Mouse (Mus musculus) kidney, adult 2 months (tissue): ENCODE results near the gene Gnpat.

Experiments
- CTCF ChIP-seq: fragments of 200-500 bp; conservative IDR thresholded peaks from 2 replicates; pipeline ENCODE4 v1.5.1; 2011; ENCODE audit warnings: low read depth, mild to moderate bottlenecking, control low read depth, low read length, moderate library complexity, mixed read lengths; ENCODE audit not compliant: insufficient read depth, insufficient read length
- POLR2A ChIP-seq: fragments of 200-500 bp; IDR thresholded peaks from one replicate; pipeline ENCODE4 v1.6.1; 2011; ENCODE audit warnings: low read depth, low read length, control low read depth

DNA sequence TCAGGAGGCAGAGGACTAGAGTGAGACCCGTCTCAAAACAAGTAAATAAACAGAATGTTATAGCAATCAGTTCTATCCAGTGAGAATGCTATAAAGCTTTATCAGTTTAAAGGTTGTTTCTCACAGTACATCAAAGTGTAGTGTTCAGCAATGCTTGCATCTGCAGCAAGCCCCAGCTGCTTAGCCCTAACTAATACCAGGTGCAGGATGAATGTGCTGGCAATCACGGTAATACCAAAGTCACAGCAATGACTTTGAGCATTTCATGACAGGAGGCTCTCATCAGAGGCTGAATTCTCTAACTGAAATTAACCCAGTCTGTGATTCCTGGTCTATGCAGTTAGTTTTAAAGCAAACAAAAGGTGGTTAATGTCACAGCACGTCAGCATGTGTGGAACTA, 29.8 kb downstream of the Gnpat start:
- TF ChIP-seq POLR2A (no peak), CTCF (no peak)
